Mouse (Mus musculus) forebrain, embryonic 16.5 days (tissue): ENCODE measurements at regions not wholly inside any gene's neighbourhood (a gene's known extent, or its start where the extent isn't known, plus 50 kb on each side); places are given as distances from the start of the nearest gene placed in this dataset.
A peak's percentile ranks its signal among the peaks of the same experiment; 100 is the strongest.

Experiments
- ATAC-seq: fragments of 200-750 bp; cut with Nextera tagmentation; 2 replicates; pipeline ENCODE4 v1.8.0; 2017; ENCODE audit warnings: mild to moderate bottlenecking, moderate library complexity
- H3K27ac ChIP-seq: fragments of 300-500 bp; sonication (generic); 2 replicates; pipeline ENCODE4 v1.5.1; 2014; ENCODE audit warnings: low read length, control low read depth
- H3K27me3 ChIP-seq: fragments of 300-500 bp; sonication (generic); replicated peaks from 2 replicates; pipeline ENCODE4 v1.6.1; 2014; ENCODE audit warnings: low read length; ENCODE audit not compliant: control insufficient read depth, insufficient read depth
- H3K36me3 ChIP-seq: fragments of 300-500 bp; sonication (generic); 2 replicates; pipeline ENCODE4 v1.6.1; 2014; ENCODE audit not compliant: control insufficient read depth, insufficient read depth
- H3K4me1 ChIP-seq: fragments of 300-500 bp; sonication (generic); replicated peaks from 2 replicates; pipeline ENCODE4 v1.6.1; 2014; ENCODE audit warnings: low read length; ENCODE audit not compliant: control insufficient read depth, insufficient read depth
- H3K4me2 ChIP-seq: fragments of 300-500 bp; sonication (generic); 2 replicates; pipeline ENCODE4 v1.6.1; 2014; ENCODE audit warnings: mild to moderate bottlenecking, low read length, control low read depth
- H3K4me3 ChIP-seq: fragments of 300-500 bp; sonication (generic); replicated peaks from 2 replicates; pipeline ENCODE4 v1.5.1; 2014; ENCODE audit warnings: mild to moderate bottlenecking, low read length, control low read depth
- H3K9ac ChIP-seq: fragments of 300-500 bp; sonication (generic); replicated peaks from 2 replicates; pipeline ENCODE4 v1.6.1; 2014; ENCODE audit warnings: low read depth, low read length, control low read depth
- H3K9me3 ChIP-seq: fragments of 300-500 bp; sonication (generic); 2 replicates; pipeline ENCODE4 v1.6.1; 2016; ENCODE audit warnings: low read length; ENCODE audit not compliant: control insufficient read depth
- WGBS: fragments of 180-500 bp; shearing (Covaris S2); extraction: QIAGEN DNeasy Blood & Tissue Kit; methylation state at CpG from one replicate; pipeline ENCODE4 v1.1.7; 2014; 5-methylcytosine and 5-hydroxymethylcytosine counted together

DNA sequence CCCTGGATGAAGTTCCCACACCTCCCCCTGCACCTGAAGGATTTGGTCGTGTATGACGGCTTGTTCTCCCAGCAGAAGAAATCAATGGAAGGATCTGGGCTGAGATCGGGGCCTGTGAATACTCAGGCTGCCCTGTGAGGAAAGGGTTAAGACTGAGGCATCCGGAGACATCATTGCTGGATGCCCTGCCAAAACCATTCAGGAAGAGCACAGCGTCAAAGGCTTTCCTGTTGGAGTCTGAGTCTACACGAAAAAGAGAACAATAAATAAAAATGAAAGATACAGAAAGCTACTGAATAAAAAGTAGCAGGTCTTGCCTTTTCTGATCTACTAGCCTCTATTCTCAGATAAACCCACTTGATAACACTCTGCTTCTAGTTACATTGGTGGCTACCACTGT is 248.4 kb downstream of the Rps29 start:
- Histone ChIP-seq H3K27me3 (no peaks in the 10 kb centered on the region), H3K27ac (no peak overlapping the region), H3K9ac (no peak overlapping the region), H3K4me3 (no peak overlapping the region), H3K9me3 (no peaks in the 10 kb centered on the region), H3K4me1 (no peaks in the 10 kb centered on the region; the same call in 1 of the 2 replicates), H3K36me3 (no peaks in the 10 kb centered on the region), H3K4me2 (no peak overlapping the region)
- no peak for ATAC-seq
- 26% methylated on average over 6 of the region's 6 CpGs for WGBS

DNA sequence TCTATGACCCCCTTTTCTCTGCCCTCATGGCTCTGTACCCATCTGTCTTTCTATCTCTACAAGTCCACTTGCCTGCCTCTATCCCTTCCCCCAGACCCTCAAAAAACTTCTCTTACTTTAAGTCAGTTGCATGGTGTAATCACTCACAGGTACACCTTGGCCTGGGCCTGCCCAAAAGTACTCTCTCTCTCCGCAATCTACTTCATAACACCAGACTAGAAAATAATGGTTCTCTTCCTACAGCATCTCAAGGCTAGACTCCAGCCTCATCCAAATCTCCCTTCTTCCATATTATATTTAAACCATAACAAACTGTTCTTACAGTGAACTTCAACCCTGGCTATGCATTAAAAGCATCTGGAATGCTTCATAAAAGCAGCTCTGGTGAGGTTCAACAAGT is 254.2 kb downstream of the Rps29 start:
- H3K4me3 ChIP-seq, result no peak overlapping the region
- H3K27me3 ChIP-seq, result no peaks in the 10 kb centered on the region
- 97% methylated on average over 1 of the region's 1 CpGs for WGBS
- no peaks in the 10 kb centered on the region for H3K4me1 ChIP-seq
- no peaks in the 10 kb centered on the region for H3K36me3 ChIP-seq
- ATAC-seq, result no peak
- H3K4me2 ChIP-seq, result no peak overlapping the region
- no peaks in the 10 kb centered on the region for H3K9me3 ChIP-seq
- no peak overlapping the region for H3K9ac ChIP-seq
- H3K27ac ChIP-seq, result no peak overlapping the region

DNA sequence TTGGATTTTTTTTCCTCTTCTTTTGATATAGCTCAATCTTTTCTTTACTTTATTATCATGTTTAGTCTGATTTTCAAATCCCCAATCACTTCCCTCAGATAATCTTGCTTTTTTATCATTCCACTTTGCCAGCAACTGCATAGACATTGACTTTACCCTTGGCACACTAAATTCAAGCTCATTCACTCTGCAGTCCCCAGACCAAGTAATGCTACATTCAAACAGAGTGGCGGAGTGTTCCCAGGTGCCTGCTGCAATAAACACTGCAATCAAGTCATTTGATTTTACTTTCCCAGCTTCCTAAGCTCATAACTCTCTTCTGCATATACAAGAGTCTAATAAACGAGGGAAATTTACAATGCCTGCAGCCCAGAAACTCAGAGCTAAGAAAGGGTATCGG is 269.8 kb downstream of the Rps29 start:
- Histone ChIP-seq H3K4me1 (no peaks in the 10 kb centered on the region), H3K27me3 (no peaks in the 10 kb centered on the region), H3K9me3 (no peaks in the 10 kb centered on the region), H3K9ac (no peak overlapping the region), H3K27ac (no peak overlapping the region), H3K36me3 (no peaks in the 10 kb centered on the region), H3K4me3 (no peak overlapping the region), H3K4me2 (no peak overlapping the region)
- WGBS, result 78% methylated on average over 3 of the region's 3 CpGs
- ATAC-seq, result no peak

DNA sequence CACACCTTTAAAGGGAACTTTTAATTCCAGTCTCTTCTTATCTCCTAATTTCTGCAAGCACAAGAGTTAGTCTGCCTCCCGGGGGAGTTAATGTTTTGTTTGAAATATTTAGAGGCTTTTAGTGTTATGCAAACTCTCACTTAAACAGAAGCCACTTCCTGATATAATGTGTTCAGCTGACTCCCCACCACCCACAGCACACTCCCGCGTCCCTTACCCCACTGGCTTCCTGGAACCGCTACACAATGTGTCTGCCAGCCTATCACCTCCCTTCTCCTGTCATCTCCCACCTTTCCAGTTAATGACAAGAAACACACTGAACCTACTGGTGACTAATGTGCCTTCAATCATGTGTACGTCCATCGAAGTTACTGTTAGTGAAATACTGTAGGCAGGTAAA is 276.5 kb downstream of the Rps29 start:
- WGBS, result 78% methylated on average over 6 of the region's 6 CpGs
- no peak overlapping the region for H3K4me3 ChIP-seq

DNA sequence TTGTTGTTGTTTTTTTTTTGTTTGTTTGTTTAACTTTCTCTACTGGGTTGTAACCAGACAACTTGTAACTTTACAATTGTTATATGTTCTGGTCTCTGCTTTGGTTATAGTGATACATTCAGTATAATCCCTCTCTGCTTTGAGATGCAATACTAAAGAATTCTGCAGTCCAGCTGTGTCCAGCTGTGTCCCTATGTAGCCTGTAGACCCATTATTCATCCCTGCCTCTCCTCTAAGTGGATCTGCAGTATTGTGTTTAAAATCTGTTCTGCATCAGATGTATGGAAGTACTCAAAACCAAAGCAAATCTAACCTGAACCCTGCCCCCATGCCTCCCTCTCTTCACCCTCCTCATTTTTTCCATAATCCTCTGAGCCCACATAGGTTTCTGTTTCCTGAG is 279.6 kb downstream of the Rps29 start:
- Histone ChIP-seq H3K9me3 (no peaks in the 10 kb centered on the region), H3K27me3 (no peaks in the 10 kb centered on the region), H3K4me1 (no peaks in the 10 kb centered on the region), H3K4me2 (no peak overlapping the region), H3K9ac (no peak overlapping the region), H3K4me3 (no peak overlapping the region), H3K36me3 (no peaks in the 10 kb centered on the region), H3K27ac (no peak overlapping the region)
- no peak for ATAC-seq

More for the DNA sequence above, 276.5 kb downstream of the Rps29 start:
- no peak for ATAC-seq
- Histone ChIP-seq H3K9ac (no peak overlapping the region), H3K27me3 (no peaks in the 10 kb centered on the region), H3K4me1 (no peaks in the 10 kb centered on the region), H3K9me3 (no peaks in the 10 kb centered on the region), H3K27ac (no peak overlapping the region), H3K36me3 (no peaks in the 10 kb centered on the region), H3K4me2 (no peak overlapping the region)

DNA sequence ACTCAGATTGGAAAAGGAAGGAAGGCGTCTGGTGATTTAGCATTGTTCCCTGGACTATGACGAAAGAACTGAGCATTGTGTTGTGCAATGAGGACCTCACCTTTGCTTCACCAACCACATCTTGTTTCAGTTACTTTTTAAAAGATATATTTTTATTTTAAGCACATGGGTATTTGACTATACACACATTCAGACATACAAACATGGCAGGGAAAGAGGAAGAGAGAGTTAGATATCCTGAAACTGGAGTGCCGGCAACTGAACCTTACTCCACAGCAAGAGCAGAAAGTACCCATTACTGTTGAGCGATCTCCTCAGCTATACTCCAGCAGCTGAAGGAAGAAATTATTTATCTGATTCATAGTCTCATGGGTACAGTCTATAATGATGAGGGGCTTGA is 287.7 kb downstream of the Rps29 start:
- Histone ChIP-seq H3K9me3 (no peaks in the 10 kb centered on the region), H3K27ac (no peak overlapping the region), H3K36me3 (no peaks in the 10 kb centered on the region), H3K4me1 (no peaks in the 10 kb centered on the region), H3K4me3 (no peak overlapping the region), H3K27me3 (no peaks in the 10 kb centered on the region), H3K4me2 (no peak overlapping the region), H3K9ac (no peak overlapping the region)
- no peak for ATAC-seq
- 94% methylated on average over 4 of the region's 4 CpGs for WGBS

DNA sequence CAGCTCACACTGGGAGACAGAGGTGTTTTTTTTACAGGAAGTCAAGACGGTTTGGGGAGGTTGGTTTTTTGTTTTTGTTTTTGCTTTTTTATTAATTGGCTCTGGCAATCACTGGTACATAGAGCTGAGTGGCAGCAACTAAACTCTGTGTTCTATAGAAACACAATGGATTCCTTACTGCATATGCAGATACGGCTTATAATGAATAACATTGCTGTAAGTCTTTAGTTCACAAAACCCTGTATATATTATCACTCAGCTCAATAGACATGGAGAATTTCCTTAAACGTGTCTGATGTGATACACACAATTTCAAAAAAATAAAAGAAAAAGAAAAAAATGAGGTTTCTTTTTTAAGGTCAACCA is 296.0 kb downstream of the Rps29 start:
- Histone ChIP-seq H3K36me3 (no peaks in the 10 kb centered on the region), H3K4me3 (no peak overlapping the region), H3K27me3 (no peaks in the 10 kb centered on the region), H3K9ac (no peak overlapping the region), H3K27ac (no peak overlapping the region), H3K4me1 (no peaks in the 10 kb centered on the region; the same call in 1 of the 2 replicates), H3K4me2 (no peak overlapping the region), H3K9me3 (no peaks in the 10 kb centered on the region)
- ATAC-seq, result peak; percentile 52; the same call in 1 of the 2 replicates
- 25% methylated on average over 3 of the region's 3 CpGs for WGBS

DNA sequence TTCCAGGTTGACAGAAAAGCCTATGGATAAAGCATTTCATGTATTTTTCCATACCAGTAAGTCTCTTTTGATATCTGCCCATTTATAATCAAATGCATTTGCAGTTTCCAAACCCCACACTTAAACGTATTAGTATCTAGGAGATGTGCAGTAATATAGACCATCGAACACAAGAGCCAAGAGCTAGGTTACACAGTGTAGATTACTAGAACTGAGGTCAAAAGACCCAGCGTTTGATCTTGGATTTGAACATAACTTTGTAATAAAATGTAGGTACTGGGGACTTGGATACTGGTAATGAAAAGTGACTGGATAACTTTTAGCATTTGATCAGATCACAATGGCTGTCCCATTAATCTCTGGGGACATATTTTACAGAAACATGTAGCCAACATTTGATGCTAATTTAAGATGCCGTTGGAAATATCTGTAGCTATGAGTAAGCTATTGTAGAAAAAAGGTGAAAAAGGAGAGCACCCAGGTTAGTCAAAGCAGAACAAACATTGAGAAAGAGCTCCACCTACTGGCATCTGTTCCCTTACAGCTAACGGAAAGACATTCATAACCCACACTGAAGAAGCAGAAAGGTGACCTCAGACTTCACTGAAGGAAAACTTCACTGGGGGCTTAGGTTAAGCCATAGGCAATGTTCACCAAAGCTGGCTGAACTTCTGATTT is 296.5 kb downstream of the Rps29 start:
- Histone ChIP-seq H3K27ac (no peak overlapping the region), H3K4me2 (no peak overlapping the region), H3K27me3 (no peaks in the 10 kb centered on the region), H3K9ac (no peak overlapping the region), H3K4me1 (no peaks in the 10 kb centered on the region; the same call in 1 of the 2 replicates), H3K36me3 (no peaks in the 10 kb centered on the region), H3K9me3 (no peaks in the 10 kb centered on the region), H3K4me3 (no peak overlapping the region)
- 45% methylated on average over 5 of the region's 5 CpGs for WGBS
- peak; percentile 75; the same call in 1 of the 2 replicates for ATAC-seq

DNA sequence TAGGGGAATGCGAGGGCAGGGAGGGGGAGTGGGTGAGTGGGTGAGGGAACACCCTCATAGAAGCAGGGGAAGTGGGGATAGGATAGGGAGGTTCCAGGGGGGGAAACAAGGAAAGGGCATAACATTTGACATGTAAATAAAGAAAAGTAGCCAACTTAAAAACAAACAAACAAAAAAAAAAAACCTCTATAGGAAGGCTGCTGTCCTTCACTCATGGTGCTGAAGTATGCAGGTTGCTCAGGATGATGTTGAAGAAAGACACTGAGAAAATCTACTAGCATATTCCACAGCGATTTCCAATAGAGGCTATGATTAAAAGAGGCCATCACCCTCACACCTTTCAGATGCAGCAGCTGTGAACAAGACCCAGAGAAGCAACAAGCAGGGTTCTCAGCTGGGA is 298.7 kb downstream of the Rps29 start:
- Histone ChIP-seq H3K27me3 (no peaks in the 10 kb centered on the region), H3K4me2 (no peak overlapping the region), H3K27ac (no peak overlapping the region), H3K36me3 (no peaks in the 10 kb centered on the region), H3K4me3 (no peak overlapping the region), H3K9ac (no peak overlapping the region), H3K4me1 (no peaks in the 10 kb centered on the region; the same call in 1 of the 2 replicates), H3K9me3 (no peaks in the 10 kb centered on the region)
- no peak for ATAC-seq
- WGBS, result 78% methylated on average over 2 of the region's 2 CpGs

DNA sequence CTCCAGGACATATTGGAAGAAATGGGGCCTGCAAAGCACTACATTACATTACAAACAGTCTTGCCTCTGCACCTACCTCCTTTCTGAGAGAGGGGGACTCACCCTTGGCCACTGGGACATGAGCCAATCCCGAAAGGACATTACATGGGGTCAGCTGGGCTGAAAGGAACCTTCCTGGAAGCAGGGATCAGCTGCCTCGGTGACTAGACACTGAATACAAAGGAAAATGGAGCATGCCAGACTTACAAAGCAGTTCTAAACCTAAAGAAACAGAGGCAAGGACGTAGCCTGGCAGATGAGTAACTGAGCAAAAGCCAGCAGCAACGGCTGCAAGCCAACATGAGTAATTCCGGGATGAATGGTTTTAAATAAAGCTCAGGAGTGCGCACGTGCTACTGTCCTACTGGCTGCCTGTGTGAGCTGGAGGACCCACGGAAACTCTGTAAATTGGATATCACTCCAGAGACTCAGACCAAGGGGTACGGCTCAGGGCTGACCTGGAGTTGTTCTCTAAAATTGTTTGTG is 309.3 kb downstream of the Rps29 start:
- Histone ChIP-seq H3K4me1 (no peaks in the 10 kb centered on the region), H3K4me2 (no peak overlapping the region), H3K9ac (no peak overlapping the region), H3K27me3 (no peaks in the 10 kb centered on the region), H3K36me3 (no peaks in the 10 kb centered on the region), H3K27ac (no peak overlapping the region), H3K4me3 (no peak overlapping the region), H3K9me3 (no peaks in the 10 kb centered on the region)
- ATAC-seq, result no peak
- WGBS, result 62% methylated on average over 9 of the region's 9 CpGs
